Mouse (Mus musculus) erythroid progenitor cell, adult 5-6 weeks (primary cell): ENCODE measurements around the gene Mtmr10. TPM values are rescaled to one million over a fixed set of nuclear protein-coding genes. Genes with fewer than 3 reads are reported as not detected.
A peak's percentile ranks its signal among the peaks of the same experiment; 100 is the strongest.

Source experiments
- ATAC-seq: replicated peaks from 2 replicates; pipeline ENCODE4 v1.8.0; 2016; ENCODE audit warnings: moderate number of reproducible peaks, mild to moderate bottlenecking, moderate TSS enrichment, inconsistent platforms; ENCODE audit not compliant: poor library complexity, low FRiP score, severe bottlenecking
- total RNA-seq, 2 experiments: library from RNA; stranded (forward) in 1 of 2; stranded (reverse) in 1 of 2; fragments of 150-400 nt in 1 of 2; fragments of 186-747, 209-891 nt in 1 of 2; gene quantifications; 2 replicates each; pipeline versions ENCODE4 v1.2.3 to v1.2.4; 2015 to 2017; ENCODE audit warnings: low replicate concordance in 2 of 2

The Mtmr10 gene
- total RNA-seq, 2 experiments from 2014 or later, result 1.6 to 6.3 TPM

- ATAC-seq, result no peak
These were observed 2.0 kb downstream of the Mtmr10 start for GRCm38 (mm10) chr7:64289416-64289815.

DNA sequence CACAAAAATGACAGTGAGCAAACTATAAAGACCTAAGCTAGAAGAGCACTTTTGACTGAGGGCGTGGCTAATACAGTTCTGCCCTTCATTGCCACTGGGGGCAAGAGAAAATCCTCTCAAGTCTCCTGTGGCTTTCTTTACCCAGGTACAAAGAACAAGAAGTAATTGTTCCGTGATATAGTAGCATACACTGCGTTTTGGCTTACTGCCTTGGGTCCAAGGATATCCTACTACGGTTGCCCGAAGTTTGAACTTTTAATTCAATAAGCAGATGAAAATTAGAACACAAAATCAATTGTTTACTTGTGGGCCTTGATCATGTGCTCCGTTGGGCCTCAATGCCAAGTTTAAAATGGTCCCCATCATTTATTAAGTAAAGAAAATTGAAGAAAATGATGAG, 3.0 kb downstream of the Mtmr10 start:
- ATAC-seq, result no peak

- no peak for ATAC-seq
These were observed 4.3 kb downstream of the Mtmr10 start for GRCm38 (mm10) chr7:64291722-64292121.

DNA sequence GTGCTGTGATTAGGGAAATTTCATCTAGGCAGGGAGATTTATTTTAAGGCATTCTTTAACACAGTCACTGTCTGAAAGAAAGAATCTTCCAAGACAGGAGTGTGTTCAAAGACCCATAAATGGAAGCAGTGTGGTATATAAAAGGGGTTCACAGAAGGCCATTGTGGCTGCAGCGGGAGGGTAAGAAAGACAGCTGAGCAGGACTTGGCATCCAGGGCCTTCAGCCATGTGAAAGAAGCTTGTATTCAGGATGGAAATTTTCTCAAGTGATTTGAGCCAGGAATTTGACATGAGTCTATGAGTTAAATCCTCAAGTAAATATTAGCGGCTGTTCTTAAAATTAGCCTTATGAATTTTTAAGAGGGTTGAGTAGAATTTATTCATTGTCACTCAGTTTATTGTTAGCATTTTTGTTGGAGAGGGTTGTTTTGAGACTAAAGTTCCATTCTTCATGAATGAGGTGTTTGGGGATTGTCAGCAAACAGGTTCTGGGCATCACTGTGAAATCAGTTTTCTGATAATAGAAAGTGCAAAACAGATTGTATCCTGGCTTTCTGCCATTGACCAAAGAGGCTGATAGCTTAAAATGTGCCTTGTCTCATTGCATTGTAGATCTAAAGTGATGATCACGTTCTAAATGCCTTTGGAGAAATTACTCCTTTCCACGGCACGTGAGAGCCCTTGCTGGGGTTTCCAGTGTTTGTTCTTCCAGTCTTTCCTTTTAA, 9.0 kb downstream of the Mtmr10 start:
- no peak for ATAC-seq

- ATAC-seq, result no peak
These were observed 22.8 kb downstream of the Mtmr10 start for GRCm38 (mm10) chr7:64310241-64310640.

DNA sequence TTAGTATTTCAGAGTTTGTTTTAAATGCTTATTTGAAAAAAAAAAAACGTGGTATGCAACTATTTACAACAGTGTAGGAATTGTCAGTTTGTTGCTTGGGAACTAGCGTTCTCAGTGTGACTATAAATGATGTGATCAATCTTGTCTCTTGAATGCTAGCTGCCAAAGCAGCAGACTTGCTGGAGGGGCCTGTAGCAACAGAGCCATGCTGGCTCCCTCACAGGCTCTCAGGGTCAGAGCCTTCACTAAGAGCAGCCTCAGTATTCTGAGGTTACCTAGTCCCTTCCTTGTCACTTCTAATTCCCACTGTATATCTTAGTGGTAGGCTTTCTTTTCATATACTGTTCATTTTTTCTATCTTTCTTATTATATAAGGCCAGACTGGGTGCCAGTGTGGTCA, 23.3 kb downstream of the Mtmr10 start:
- ATAC-seq, result no peak

DNA sequence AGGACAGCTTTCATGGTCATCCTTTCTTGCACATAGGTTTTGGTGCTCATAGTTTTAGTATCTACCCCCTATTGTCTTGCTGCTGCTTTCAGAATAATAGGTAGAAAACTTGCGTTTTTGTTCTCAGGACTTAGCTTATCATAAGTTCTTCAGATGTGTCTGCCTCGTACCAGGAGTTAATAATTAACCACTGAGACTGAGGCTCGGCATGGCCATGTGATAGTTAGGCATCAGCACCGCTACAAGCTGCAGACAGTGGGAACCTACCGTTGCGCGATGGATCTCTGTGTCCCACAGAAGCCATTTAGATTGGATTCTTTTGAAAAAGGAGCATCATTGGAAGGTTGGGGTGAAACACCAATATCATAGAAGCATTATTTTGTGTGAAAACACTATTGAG, 25.4 kb downstream of the Mtmr10 start:
- ATAC-seq, result no peak

DNA sequence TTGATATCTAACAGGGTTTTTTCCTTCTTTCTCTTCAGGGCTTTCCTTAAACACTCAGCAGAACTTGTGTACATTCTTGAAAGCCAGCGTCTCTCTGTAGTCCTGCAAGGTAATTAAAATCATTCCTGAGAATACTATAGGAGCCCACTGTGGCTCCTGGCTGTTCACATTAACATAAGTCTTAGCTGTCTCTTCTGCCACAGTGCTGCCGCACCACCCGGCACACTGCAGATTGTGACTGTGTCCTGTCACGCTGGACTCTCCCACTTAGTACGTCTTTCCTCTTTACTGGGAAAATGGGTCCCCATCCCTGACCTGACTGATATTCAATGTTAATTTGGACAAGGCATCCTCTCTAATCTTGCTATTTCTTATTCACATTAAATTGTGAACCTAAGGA, 33.7 kb downstream of the Mtmr10 start:
- no peak for ATAC-seq

DNA sequence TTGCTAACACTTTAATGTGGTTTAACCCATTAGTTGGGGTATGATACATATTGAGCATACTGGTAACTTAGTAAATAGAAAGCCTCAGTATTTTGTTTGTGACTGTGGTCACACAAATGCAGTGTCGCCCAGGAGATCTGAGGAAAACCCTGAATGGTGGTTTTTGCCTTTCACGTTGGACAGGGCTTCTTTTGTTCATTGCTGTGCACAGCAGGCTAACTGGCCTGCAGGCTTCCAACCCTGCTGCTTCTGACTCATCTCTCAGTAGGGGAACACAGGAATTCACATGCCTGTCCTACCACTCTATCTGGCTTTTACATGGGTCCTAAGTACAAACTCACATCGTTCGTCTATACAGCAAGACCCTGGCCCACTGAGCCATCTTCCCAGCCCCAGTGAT, 34.2 kb downstream of the Mtmr10 start:
- ATAC-seq, result no peak

DNA sequence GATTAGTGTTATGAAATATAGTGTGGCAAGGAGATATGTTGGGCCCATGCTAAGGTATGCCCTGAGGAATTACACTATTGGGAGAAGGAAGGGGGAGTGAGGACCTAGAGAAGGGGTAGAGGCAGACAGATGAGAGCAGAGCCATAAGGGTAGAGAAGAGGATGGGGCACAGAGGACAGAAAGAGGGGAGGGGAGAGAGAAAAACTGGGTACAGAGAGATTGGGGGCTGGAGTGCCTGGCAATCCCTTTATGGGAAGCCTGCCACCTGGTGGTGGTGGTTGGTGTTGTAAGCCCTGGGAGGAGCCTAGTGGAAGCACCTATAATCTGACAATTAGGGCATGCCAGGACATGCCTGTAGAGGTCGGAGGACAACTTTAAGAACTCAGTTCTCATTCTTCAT, 39.4 kb downstream of the Mtmr10 start:
- peak; percentile 84 for ATAC-seq

DNA sequence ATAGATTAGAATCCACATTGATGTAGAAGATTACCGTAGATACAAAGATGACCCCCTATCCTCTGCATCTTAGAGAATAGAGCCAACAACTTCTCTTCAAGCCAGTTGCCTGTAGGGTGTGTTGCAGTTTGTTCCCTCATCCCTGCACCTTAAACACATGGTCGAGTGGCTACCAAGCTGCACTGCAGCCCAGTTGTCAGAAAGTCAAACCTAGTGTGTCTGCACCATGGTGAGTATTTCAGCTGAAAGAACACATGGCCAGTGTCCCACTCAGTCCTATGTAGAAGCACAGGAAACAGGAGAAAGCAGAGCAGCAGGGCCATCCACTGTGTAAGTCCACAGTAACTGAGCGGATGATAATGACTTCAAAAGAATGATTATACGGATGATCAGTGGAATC, 40.0 kb downstream of the Mtmr10 start:
- ATAC-seq, result no peak

DNA sequence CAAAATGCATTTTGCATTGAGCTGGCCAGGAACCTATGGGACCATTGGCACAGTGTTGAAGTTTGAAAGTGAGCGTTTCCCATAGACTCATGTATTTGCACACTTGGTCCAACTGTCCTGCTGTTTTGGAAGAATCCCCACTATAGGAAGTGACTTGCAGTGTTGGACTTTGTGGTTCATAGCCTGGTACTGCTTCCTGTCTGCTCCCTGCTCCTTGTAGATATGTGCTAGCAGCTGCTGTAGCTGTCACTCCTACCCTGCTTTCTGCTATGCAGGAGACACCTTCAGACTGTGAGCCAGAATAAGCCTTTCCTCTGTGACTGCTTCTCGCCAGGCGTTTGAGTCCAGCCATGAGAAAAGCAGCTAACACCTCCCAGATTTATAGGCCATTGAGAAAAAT, 43.9 kb downstream of the Mtmr10 start:
- ATAC-seq, result no peak

GRCm38 (mm10) chr7:64332686-64333085, 45.2 kb downstream of the Mtmr10 start:
- ATAC-seq, result no peak

DNA sequence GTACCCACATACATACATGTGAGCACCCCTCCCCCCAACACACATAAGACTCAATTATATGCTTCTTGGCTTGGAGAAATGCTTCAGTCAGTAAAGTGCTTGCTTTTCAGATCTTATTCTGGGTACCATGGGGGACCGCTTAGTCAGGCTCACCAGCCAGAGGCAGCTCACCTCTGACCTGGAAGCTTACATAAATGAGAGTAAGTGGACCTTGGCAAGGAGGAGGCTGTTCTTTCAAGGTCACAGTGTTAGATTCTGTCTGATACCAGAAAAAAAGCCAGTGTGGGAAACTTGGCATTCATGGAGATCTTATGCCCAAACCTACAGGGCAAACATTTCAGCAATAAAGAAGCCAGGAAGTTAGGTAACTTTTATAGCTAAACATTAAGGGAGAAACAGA, 60.4 kb downstream of the Mtmr10 start:
- no peak for ATAC-seq

DNA sequence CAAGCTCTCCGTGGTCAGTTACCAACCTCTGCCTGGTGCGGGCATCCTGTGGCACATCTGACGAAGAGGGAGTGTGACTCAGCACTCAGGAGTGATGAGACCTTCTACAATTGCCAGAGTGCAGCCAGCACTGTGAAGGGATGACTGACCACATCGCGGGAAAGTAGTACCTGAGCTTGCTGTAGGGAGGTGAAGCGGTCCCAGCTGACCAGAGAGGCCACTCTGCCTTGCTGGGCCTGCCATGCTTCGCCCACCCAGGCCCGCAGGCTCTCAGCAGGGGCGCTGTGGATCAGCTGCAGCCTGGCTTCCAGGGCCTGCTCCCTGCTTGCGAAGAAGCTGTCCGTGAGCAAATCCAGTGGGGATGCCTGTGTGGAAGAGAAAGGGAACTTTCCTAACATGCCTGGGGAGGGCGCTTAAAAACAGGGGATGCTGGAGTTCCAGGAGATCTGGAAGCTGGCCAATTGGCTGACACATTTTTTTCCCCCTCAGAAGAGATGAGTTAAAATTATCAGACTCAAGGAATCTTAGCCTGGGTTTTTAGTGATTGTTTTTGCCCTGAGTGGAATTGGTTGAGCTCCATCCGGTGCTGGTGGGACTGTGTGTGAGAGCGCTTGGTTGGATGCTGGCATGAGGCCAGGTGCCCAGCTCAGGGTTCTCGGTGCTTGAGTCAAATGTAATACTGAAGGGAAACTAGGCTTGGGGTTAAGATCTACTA, 61.9 kb downstream of the Mtmr10 start:
- ATAC-seq, result no peak

GRCm38 (mm10) chr7:64351087-64351486, 63.6 kb downstream of the Mtmr10 start:
- ATAC-seq, result no peak

DNA sequence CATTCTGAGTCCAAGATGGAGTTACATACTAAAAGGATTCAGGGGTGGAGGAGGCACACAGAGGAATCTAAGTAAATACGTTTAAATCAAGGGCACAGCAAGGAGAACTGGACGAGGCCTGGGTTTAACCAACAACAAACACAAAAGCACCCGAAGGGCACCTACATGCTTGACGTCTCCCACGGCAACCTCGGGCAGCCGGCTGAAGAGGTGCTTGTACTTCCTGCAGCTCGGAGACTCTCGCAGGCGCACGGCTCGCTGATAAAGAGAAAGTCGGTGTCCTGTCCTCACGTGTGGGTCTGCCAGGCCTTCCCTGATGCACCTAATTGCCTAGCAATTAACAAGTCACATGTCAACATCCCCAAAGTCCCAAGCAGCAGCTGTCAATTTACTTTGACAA, 66.8 kb downstream of the Mtmr10 start:
- ATAC-seq, result no peak

GRCm38 (mm10) chr7:64356661-64357060, 69.2 kb downstream of the Mtmr10 start:
- no peak for ATAC-seq

- ATAC-seq, result no peak
These were observed 70.0 kb downstream of the Mtmr10 start for GRCm38 (mm10) chr7:64357405-64357804.

GRCm38 (mm10) chr7:64358666-64359065, 71.2 kb downstream of the Mtmr10 start:
- ATAC-seq, result no peak

DNA sequence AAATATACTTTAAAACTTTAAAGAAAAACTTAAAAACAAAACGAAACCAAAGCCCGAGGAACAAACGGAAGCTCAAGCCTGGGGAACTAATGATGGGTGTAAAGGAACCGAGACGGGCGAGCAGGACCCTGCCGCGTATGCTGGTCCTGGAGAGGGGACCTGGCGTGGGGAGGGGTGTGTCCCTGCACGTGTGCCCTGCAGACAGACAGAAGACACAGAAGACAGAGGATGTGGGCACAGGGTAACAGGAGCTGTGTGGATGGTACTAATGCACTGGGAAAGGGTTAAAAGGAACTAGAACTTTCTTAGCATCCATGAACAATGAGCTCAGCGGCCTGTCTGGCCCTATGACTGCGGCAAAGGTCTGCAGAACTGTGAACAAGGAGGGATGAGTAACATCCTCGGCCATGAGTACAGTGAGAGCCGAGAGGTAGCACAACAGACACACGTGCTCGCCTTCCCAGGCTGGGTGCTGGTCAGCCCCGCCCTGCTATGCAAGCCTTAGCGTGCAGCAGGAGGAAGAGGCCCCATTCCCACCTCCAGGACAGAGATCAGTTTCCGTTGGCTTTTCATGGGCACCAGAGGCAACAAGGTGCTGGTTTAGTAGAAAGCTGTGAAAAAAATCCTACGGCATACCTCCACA, 72.6 kb downstream of the Mtmr10 start:
- no peak for ATAC-seq
